Mouse (Mus musculus) myocyte (in vitro differentiated cells): ENCODE results near the gene Lrrfip2.

ENCODE experiments used
- CEBPB ChIP-seq: IDR thresholded peaks from 2 replicates; pipeline ENCODE4 v1.6.1; 2011; ENCODE audit warnings: mild to moderate bottlenecking, moderate library complexity; ENCODE audit not compliant: poor library complexity, insufficient read depth, severe bottlenecking
- E2F4 ChIP-seq: IDR thresholded peaks from one replicate; pipeline ENCODE4 v1.6.1; 2011; ENCODE audit warnings: mild to moderate bottlenecking, control low read depth, moderate library complexity; ENCODE audit not compliant: insufficient read depth
- POLR2A ChIP-seq: IDR thresholded peaks from one replicate; pipeline ENCODE4 v1.6.1; 2011; ENCODE audit warnings: low read depth, mild to moderate bottlenecking, control low read depth, moderate library complexity; ENCODE audit not compliant: insufficient read length
- POLR2AphosphoS2 ChIP-seq: IDR thresholded peaks from one replicate; pipeline ENCODE4 v1.6.1; 2011; ENCODE audit warnings: low read depth, control low read depth; ENCODE audit not compliant: insufficient read length
- SRF ChIP-seq: IDR thresholded peaks from one replicate; pipeline ENCODE4 v1.6.1; 2011; ENCODE audit warnings: low read depth; ENCODE audit not compliant: control insufficient read depth, insufficient read length
- USF1 ChIP-seq: IDR thresholded peaks from one replicate; pipeline ENCODE4 v1.6.1; 2011; ENCODE audit warnings: low read depth, mild to moderate bottlenecking, control low read depth, moderate library complexity

DNA sequence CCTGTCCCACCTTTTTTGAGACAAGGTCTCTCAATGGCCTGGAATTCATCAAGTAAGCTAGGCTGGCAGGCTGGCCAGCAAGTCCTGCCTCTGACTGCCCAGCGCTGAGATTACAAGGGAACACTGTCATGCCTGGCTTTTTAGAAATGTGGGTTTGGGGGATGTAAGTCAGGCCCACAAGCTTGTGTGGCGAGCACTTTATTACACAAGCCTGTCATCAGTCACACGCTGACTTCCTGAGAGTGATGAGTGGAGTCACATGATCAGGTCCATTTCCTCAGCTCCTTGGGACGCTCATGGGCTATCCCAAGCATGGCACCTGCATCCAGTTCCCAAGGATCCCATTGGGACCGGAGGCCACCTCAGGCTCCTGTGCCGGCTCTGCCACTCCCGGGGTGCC lies 21.7 kb upstream of the Lrrfip2 start:
- TF ChIP-seq POLR2AphosphoS2 (no peak), CEBPB (no peak), POLR2A (no peak), E2F4 (no peak), SRF (no peak), USF1 (no peak)
